Mouse (Mus musculus): ENCODE measurements at regions not wholly inside any gene's neighbourhood (a gene's known extent, or its start where the extent isn't known, plus 50 kb on each side); places are given as distances from the start of the nearest gene placed in this dataset.

DNA sequence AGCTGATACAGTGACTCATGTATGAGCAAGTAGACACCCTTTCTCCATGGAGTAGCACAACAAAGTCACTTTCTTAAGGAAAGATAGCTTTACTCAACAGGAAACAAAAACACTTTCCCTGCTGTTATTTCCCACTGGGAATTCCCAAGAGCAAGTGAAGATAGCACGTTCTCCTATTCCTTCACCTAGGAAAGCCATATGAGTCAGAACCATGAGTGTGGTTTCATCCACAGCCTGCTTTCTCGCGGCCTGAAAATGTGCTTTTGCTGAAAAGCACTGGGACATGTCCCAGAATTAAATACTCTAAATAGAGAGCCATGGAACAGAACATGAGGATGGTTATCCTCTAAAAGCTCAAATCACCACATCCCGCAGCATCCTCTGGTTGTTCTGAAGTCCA is 304.6 kb downstream of the Klf6 start:
- TF ChIP-seq POLR2A (IDR thresholded peaks at IDR 0.05; ENCODE audit: borderline replicate concordance, control insufficient read depth, low read depth, low read length) (no peak), CTCF (IDR thresholded peaks at IDR 0.05; ENCODE audit: control insufficient read depth, insufficient read depth, low read length) (no peak)

All from bone marrow, adult 2 months (tissue).